Mouse (Mus musculus) kidney, embryonic 15.5 days (tissue): ENCODE results near the gene Acacb. TPM values are rescaled to one million over a fixed set of nuclear protein-coding genes. Genes with fewer than 3 reads are reported as not detected.

Experiments used
- ATAC-seq: fragments of 200-750 bp; cut with Nextera tagmentation; replicated peaks from 2 replicates; pipeline ENCODE4 v1.8.0; 2017; ENCODE audit warnings: moderate TSS enrichment; ENCODE audit not compliant: low FRiP score
- H3K27ac ChIP-seq: fragments of 300-500 bp; sonication (generic); 2 replicates; pipeline ENCODE4 v1.5.1; 2015; ENCODE audit warnings: mild to moderate bottlenecking, inconsistent platforms
- H3K27me3 ChIP-seq: fragments of 300-500 bp; sonication (generic); 2 replicates; pipeline ENCODE4 v1.6.1; 2015; ENCODE audit warnings: inconsistent platforms
- H3K36me3 ChIP-seq: fragments of 300-500 bp; sonication (generic); 2 replicates; pipeline ENCODE4 v1.6.1; 2015; ENCODE audit warnings: inconsistent platforms
- H3K4me1 ChIP-seq: fragments of 300-500 bp; sonication (generic); 2 replicates; pipeline ENCODE4 v1.6.1; 2015; ENCODE audit warnings: inconsistent platforms
- H3K4me2 ChIP-seq: fragments of 300-500 bp; sonication (generic); 2 replicates; pipeline ENCODE4 v1.6.1; 2015; ENCODE audit warnings: moderate library complexity, mild to moderate bottlenecking, inconsistent platforms
- H3K4me3 ChIP-seq: fragments of 300-500 bp; sonication (generic); replicated peaks from 2 replicates; pipeline ENCODE4 v1.5.1; 2015; ENCODE audit warnings: mild to moderate bottlenecking, inconsistent platforms
- H3K9ac ChIP-seq: fragments of 300-500 bp; sonication (generic); 2 replicates; pipeline ENCODE4 v1.6.1; 2015; ENCODE audit warnings: mild to moderate bottlenecking, inconsistent platforms
- H3K9me3 ChIP-seq: fragments of 300-500 bp; sonication (generic); replicated peaks from 2 replicates; pipeline ENCODE4 v1.6.1; 2016; ENCODE audit warnings: inconsistent platforms
- WGBS: fragments of 180-500 bp; shearing (Covaris S2); methylation state at CpG from one replicate; pipeline ENCODE4 v1.1.7; 2015; ENCODE audit warnings: mixed read lengths; 5-methylcytosine and 5-hydroxymethylcytosine counted together
- polyA plus RNA-seq: library from polyadenylated mRNA; unstranded; fragments of >200 nt; fragmentation: Nextera tagmentation; extraction: Ambion mirVana; gene quantifications from 2 replicates; pipeline ENCODE4 v1.2.1, GENCODE M21; 2015

Acacb gene
- 4.1 and 4.8 TPM in 2 replicates for polyA plus RNA-seq

DNA sequence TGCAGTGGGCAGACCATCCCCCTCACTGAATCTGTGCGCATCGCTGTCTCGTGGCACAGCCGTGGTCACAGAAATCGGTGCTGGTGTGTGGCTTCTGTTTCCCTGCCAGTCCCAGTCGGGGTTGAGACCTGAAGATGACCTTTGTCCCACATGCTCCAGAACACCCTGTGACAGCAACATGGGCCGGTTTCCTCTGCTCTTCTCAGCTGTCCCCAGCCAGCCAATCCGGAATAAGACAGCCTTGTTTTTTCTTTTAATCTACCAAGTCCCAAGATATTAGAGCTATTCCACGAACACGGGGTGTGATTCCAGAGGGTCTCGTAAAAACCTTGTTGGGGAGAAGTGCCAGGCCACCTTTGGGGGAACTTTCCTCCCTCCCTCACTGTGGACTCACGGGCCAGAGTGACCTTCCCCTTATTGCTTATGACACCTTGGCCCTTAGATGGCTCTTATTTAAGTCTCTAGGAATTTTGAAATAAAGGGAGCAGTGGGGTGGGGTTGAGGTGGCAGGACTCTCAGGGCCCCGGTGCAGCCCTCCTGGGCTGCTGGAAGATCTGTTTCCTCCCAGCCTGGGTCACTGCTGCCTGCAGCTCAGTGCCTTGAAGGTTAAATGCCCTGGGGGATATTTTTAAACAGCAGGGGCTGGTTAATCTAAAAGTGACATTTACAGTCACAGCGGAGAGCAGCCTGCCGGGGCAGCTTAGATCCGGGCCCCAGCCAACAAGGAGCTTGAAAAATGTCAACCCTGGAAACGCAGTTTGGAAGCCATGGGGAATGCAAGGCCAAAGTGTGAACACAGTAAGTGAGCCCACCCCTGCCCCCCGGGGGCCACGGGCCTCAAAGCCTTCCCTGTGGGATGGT lies at the start of gene Acacb:
Acacb (plus strand) TSS at position 508 of the 861 bp plus-strand sequence.
- Histone ChIP-seq H3K27me3 (no peaks in the 10 kb centered on the region), H3K4me3 (no peak within 1 kb of the TSS), H3K27ac (peak within 1 kb of the TSS; percentile 27; the same call in 1 of the 2 replicates), H3K4me1 (peaks cover 17% of the 10 kb centered on the region), H3K9me3 (no peaks in the 10 kb centered on the region), H3K36me3 (no peaks in the 10 kb centered on the region), H3K4me2 (no peak within 1 kb of the TSS), H3K9ac (no peak within 1 kb of the TSS)
- WGBS = 37% methylated on average over 19 of the region's 19 CpGs
- no peak for ATAC-seq

DNA sequence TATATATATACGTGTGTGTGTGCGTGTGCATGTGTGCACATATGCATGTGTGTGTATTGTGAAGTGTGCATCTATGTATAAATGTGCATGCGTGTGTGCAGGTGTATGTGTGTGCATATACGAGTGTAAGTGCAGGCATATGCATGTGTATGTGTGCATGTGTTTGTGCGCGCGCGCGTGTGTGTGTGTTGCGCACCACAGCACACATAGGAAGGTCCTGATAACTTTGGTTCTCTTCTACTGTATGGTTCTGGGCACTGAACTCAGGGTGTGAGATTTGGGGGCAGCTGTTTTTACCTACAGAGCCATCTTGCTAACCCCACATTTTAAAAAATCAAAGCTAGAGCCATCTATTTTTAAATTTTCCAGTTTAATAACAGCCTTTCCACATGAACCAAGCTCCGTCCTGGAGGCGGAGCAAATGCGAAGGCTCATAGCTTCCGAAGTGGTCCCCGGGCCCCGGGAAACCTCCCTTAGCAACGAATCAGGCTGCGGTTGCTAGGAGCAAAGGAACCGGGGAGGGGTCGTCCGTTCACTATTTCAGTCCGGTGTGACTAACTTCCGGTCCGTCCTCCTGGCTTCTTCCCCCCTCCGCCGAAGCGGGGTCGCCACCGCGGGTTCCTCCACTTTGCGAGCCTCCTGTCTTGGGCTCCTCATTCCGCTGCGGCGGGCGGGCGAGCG lies 46.5 kb upstream of the Acacb start:
- Histone ChIP-seq H3K4me1 (peaks cover 14% of the 10 kb centered on the region), H3K27ac (peak overlapping the region; percentile 14; the same call in 1 of the 2 replicates), H3K4me2 (peak overlapping the region; percentile 91), H3K9ac (peak overlapping the region; percentile 83), H3K9me3 (no peaks in the 10 kb centered on the region), H3K36me3 (peaks cover 26% of the 10 kb centered on the region), H3K4me3 (peak overlapping the region; percentile 70), H3K27me3 (0 out of 2 replicates have a peak, but pooled peaks cover 3% of the 10 kb centered on the region)
- WGBS = 7% methylated on average over 37 of the region's 37 CpGs
- peak; percentile 90 for ATAC-seq

DNA sequence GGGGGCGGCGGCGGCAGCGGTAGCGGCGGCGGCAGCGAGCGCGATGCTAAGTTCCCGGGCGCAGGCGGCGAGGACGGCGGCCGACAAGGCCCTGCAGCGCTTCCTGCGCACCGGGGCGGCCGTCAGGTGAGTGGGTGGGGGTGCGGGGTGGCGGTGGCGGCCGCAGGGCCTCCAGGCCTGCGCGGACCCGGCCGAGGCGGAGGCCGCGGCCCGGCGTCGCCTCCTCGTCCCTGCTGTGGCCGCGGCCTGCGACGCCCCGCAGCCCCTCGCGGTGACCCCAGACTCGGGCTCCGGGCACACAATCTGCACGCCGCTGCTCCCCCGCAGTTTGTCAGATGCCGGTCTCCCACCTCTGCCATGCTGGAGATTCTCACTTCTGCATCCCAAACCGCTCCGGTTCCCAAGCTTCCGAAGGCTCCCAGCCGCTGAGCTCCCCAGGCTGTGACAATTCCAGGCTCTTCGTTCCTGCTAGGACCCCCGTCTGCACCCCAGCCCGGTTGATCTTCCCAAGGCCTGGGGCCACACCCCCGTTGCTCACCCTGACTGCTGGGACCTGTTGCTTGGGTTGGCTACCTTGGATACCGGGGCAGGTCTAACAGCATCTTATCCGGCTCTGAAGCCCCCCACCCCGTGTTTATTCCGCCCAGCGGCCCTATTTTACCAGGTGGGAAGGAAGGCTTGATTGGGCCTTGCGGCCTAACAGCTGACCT lies 45.8 kb upstream of the Acacb start:
- peak overlapping the region; percentile 70 for H3K4me3 ChIP-seq
- WGBS = 2% methylated on average over 62 of the region's 64 CpGs

DNA sequence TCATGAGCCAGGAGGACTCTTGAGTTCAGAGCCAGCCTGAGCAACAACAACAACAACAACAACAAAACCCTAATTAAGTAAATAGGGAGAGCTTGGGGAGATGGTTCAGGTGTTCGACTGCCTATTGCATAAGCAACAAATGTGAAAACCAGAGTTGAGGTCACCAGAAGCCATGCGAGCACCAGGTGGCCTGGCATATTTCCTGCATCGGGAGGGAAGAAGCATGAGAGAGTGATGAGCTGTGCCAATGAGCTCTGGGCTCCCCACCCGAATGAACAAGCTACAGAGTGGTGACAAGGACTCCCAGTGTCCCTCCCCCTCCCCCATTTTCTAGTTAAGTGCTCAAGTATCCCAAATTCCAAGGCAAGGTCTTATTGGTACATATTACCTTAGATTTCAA lies 44.5 kb upstream of the Acacb start:
- Histone ChIP-seq H3K27me3 (0 out of 2 replicates have a peak, but pooled peaks cover 3% of the 10 kb centered on the region), H3K4me3 (no peak overlapping the region), H3K4me2 (no peak overlapping the region), H3K9me3 (no peaks in the 10 kb centered on the region), H3K4me1 (peaks cover 18% of the 10 kb centered on the region), H3K27ac (no peak overlapping the region), H3K9ac (no peak overlapping the region), H3K36me3 (peaks cover 46% of the 10 kb centered on the region)
- WGBS = 83% methylated on average over 4 of the region's 4 CpGs
- ATAC-seq = no peak

More for the DNA sequence above, 45.8 kb upstream of the Acacb start:
- peak overlapping the region; percentile 83 for H3K9ac ChIP-seq
- peak overlapping the region; percentile 91 for H3K4me2 ChIP-seq
- H3K4me1 ChIP-seq = peaks cover 14% of the 10 kb centered on the region
- H3K36me3 ChIP-seq = peaks cover 33% of the 10 kb centered on the region
- no peak overlapping the region for H3K27ac ChIP-seq
- no peaks in the 10 kb centered on the region for H3K9me3 ChIP-seq
- 0 out of 2 replicates have a peak, but pooled peaks cover 3% of the 10 kb centered on the region for H3K27me3 ChIP-seq
- peak; percentile 71 for ATAC-seq

DNA sequence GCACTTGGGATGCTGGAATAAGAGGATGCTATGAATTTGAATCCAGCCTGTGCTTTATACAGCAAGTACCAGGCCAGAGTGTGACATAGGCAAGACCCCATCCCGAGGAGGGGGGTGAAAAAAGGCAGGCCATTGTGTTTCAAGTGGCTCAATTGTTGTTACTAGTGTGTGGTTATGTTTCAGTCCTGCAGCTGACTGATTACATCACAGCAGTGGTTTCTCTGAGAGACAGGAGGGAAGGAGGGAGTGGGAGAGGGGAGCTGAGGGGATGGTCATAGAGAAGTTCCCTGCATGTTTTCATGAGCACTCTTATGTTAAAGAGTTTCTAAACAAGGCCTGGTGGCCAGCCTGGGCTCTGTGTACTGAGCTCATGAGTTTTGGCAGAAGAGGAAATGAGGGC lies 43.5 kb upstream of the Acacb start:
- Histone ChIP-seq H3K36me3 (peaks cover 56% of the 10 kb centered on the region), H3K9ac (no peak overlapping the region), H3K4me1 (peaks cover 18% of the 10 kb centered on the region), H3K4me3 (no peak overlapping the region), H3K9me3 (no peaks in the 10 kb centered on the region), H3K4me2 (no peak overlapping the region), H3K27me3 (0 out of 2 replicates have a peak, but pooled peaks cover 3% of the 10 kb centered on the region), H3K27ac (no peak overlapping the region)
- WGBS = 85% methylated on average over 1 of the region's 1 CpGs
- ATAC-seq = no peak

DNA sequence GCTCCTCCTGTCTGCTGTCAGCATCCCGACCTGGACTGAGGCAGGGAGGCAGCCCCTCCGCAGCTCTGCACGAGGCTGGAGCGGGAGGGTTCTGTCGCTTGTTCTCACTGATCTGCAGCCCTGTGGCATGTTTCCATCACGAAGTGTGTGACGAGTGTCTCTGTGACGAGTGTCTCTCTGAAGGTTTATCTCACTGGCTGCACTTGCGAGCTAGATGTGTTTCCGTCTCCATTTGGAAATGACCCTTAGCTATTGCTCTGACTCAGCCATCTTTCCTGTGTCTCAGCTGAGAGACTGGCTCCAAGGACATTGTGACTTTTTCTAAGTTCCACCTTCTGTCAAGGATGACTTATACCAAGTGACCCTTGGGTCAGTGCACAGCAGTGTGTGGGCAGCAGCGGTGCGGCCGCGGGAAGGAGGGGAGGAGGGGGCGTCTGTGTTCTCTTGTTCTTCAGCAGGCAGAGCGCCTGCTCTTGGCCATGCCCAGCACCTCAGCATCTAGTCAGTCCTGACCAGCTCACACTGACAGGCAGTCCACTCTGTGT lies 39.9 kb upstream of the Acacb start:
- Histone ChIP-seq H3K9me3 (no peaks in the 10 kb centered on the region), H3K27ac (no peak overlapping the region), H3K4me1 (peaks cover 5% of the 10 kb centered on the region; the same call in 1 of the 2 replicates), H3K4me3 (no peak overlapping the region), H3K9ac (no peak overlapping the region), H3K36me3 (peaks cover 92% of the 10 kb centered on the region), H3K27me3 (no peaks in the 10 kb centered on the region), H3K4me2 (no peak overlapping the region)
- ATAC-seq = 0 out of 2 replicates have a peak, but pooled peaks have one; percentile 46
- WGBS = 55% methylated on average over 16 of the region's 16 CpGs

DNA sequence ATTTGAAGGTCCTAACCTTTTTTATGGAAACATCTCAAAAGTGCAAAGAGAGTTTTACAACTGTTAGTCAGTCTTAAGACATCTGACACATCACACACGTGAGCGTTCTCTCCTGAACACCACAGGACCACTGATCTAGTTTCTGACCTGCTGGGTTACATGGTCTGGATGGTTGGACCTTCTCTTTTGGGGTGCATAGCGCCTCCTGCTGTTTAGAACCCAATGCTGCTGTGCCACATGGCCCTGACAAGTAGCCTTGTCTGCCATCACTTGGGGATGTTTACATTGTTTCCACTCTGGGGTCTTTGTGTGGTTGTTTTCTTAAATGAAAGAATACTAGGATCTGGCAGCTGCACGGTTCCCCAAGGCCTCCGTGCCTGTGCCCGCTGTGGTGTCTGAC lies 33.0 kb upstream of the Acacb start:
- Histone ChIP-seq H3K4me1 (no peaks in the 10 kb centered on the region), H3K27ac (no peak overlapping the region), H3K9ac (no peak overlapping the region), H3K27me3 (no peaks in the 10 kb centered on the region), H3K4me2 (no peak overlapping the region), H3K9me3 (no peaks in the 10 kb centered on the region), H3K36me3 (peaks cover 96% of the 10 kb centered on the region), H3K4me3 (no peak overlapping the region)
- no peak for ATAC-seq
- WGBS = 88% methylated on average over 6 of the region's 6 CpGs

DNA sequence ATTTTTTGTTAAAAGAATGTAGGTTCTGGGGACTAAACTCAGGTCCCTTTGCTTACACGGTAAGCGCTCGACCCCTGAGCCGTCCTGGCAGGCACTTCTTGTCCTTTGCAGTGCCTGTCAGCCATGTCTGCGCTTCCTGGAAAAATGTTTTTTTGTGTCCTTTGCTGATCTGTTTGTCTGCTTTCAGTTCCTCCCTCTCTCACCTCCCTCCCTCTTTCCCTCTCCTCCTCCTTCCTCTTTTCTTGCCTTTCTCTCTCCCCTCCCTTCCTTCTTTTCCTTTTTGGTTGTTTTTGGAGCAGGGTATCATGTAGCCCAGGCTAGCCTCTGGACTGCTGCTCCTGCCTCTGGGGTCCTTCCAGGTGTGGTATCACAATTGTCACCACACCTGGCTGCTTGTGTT lies 31.3 kb upstream of the Acacb start:
- H3K27ac ChIP-seq = no peak overlapping the region
- H3K27me3 ChIP-seq = no peaks in the 10 kb centered on the region
- H3K36me3 ChIP-seq = peaks cover 94% of the 10 kb centered on the region
- H3K4me3 ChIP-seq = no peak overlapping the region
- no peak for ATAC-seq
- no peaks in the 10 kb centered on the region for H3K9me3 ChIP-seq
- no peaks in the 10 kb centered on the region for H3K4me1 ChIP-seq
- no peak overlapping the region for H3K9ac ChIP-seq
- no peak overlapping the region for H3K4me2 ChIP-seq
- WGBS = 80% methylated on average over 5 of the region's 5 CpGs

DNA sequence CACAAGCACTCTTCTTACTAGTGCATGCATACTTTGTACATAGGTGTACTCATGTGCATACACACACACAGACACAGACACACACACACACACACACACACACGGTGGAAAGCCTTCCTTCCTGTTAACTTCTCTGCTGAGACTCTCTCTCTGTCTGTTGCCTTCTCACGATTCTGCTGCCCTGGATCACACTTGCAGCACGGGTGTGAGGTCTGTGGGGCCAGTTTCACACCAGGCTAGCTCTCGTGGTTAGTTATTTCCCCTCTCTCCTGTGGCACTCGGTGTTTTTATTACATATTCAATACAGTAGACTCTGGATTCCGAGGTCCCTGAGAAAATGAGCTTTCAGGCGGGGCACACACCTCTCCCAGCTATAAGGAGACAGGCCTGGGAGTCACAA lies 29.7 kb upstream of the Acacb start:
- Histone ChIP-seq H3K9me3 (no peaks in the 10 kb centered on the region), H3K4me1 (no peaks in the 10 kb centered on the region), H3K27ac (no peak overlapping the region), H3K36me3 (peaks cover 94% of the 10 kb centered on the region), H3K27me3 (no peaks in the 10 kb centered on the region), H3K4me3 (no peak overlapping the region), H3K4me2 (no peak overlapping the region), H3K9ac (no peak overlapping the region)
- no peak for ATAC-seq
- 86% methylated on average over 7 of the region's 7 CpGs for WGBS

DNA sequence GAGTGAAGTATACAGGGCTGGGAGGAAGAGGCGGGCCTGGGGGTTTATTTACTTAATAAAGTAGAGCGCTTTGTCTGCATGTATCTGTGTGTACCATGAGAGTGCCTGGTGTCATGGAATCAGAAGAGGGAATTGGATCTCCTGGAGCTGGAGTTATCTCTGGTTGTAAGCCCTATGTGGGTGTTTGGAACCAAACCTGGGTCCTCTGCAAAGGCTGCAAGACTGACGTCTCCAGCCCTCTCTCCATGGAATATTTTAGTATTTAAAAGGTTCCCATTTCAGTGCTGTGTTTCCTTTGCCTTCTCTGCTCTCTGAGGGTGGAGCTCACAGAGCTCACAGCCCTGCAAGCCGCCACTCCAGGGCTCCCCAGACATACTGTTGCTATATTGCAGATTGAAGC lies 26.5 kb upstream of the Acacb start:
- peaks cover 95% of the 10 kb centered on the region for H3K36me3 ChIP-seq
- no peak overlapping the region for H3K9ac ChIP-seq
- H3K27me3 ChIP-seq = no peaks in the 10 kb centered on the region
- no peak overlapping the region for H3K27ac ChIP-seq
- no peak for ATAC-seq
- H3K4me3 ChIP-seq = no peak overlapping the region
- 85% methylated on average over 4 of the region's 4 CpGs for WGBS
- no peaks in the 10 kb centered on the region for H3K4me1 ChIP-seq
- H3K9me3 ChIP-seq = no peaks in the 10 kb centered on the region
- no peak overlapping the region for H3K4me2 ChIP-seq

DNA sequence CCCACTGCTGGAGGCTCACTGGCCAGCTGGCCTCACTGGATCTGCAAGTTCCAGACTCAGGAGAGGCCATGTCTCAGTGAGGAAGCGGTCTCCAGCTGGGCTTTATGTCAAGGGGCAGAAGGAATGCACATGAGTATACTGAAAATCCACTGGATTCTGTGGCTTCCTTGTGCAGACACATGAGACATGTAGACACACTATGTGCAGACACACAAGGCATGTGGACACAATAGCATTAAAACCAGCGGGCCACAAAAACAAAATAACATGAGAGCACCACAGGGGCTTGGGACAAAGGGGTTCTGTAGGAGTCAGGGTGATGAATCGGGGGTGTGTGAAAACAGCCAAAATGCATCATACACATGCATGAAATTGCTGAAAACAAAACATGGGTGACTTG lies 20.3 kb upstream of the Acacb start:
- H3K36me3 ChIP-seq = peaks cover 46% of the 10 kb centered on the region
- no peaks in the 10 kb centered on the region for H3K9me3 ChIP-seq
- H3K27me3 ChIP-seq = no peaks in the 10 kb centered on the region
- no peak overlapping the region for H3K9ac ChIP-seq
- 91% methylated on average over 3 of the region's 3 CpGs for WGBS
- H3K4me3 ChIP-seq = no peak overlapping the region
- H3K4me1 ChIP-seq = peaks cover 19% of the 10 kb centered on the region
- H3K4me2 ChIP-seq = no peak overlapping the region
- ATAC-seq = no peak
- no peak overlapping the region for H3K27ac ChIP-seq
